ENCODE assay signal across 11 mouse cellular contexts in the genomic region with DNA sequence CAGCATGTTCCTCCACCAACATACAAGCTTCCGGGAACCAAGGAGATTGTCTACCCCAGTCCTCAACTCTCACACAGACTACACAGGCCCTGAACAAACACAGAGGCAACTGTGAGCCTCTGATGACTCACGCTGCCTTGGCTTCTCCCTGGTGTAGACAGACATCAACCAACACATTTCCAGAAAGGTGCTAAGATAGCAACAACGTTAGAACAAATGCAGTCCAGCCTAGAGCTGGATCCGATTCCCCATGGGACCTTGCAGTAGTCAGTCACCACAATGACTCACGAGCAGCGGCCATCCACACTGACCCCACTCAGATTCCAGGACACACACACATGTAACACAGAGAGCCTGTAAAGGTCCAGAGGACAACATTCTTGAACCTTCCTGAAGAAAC. TPM values are rescaled to one million over a fixed set of nuclear protein-coding genes. Genes with fewer than 3 reads are reported as not detected.
DNase-seq lines count a peak whose midpoint lies in the region; ATAC-seq lines count a peak whose summit lies in the region.
"Had no signal": no experiment of that assay in that cellular context is flagged by ENCODE, and none has a peak within 500 bp of the region (broad histone marks: within the 10 kb centered on the region; RNA-seq: fewer than 3 reads in every experiment).

No protein-coding gene starts in this region.

- peak; percentile 23 for DNase-seq in adrenal gland, adult 8-10 months
- no peak for DNase-seq in adrenal gland, postnatal 10 days
- peak; percentile 54 for DNase-seq in urinary bladder, postnatal 14 days (ENCODE audit: low spot score)
- DNase-seq in urinary bladder, postnatal 10 days (ENCODE audit: low spot score) = no peak
- DNase-seq in heart, postnatal 36 days = peak; percentile 22 to 43
- no peak for DNase-seq in cerebellum, postnatal 14 days
- no peak for DNase-seq in urinary bladder, postnatal 25 days (ENCODE audit: low spot score)
- DNase-seq: B cell, adult 2 months; cerebellum, adult 11 months had no signal

- intact Hi-C loops in heart, postnatal 36 days (cut with DNase I) = no loop called here

- no peak for ATAC-seq in megakaryocyte, adult 5-6 weeks (ENCODE audit: poor library complexity, severe bottlenecking)
- ATAC-seq: inflammation-experienced regulatory T-cells, adult 6 months had no signal

RNA-seq across cellular contexts. Expression of a gene that starts 42.5 kb away (rescaled TPM):
- 10 to 100 TPM; 16.5 to 69.9 (median 38.8) TPM for total RNA-seq in adrenal gland, adult 8-10 months (2022)
- total RNA-seq in adrenal gland, postnatal 10 days (2021) = 10 to 100 TPM; 19.1 to 22.4 TPM
- total RNA-seq in heart, postnatal 36 days (2021) = 10 to 100 TPM; 14.3 to 16.6 TPM
- 0.09 TPM in 1 of 2 replicates, not detected in the other for total RNA-seq in megakaryocyte, adult 5-6 weeks (2015)
- total RNA-seq in megakaryocyte, adult 5-6 weeks (2017) = not detected in 2 replicates

Comparison
In these comparisons a context has a peak if more than half of its experiments do, and no peak if none do; other contexts are left out.
1. DNase-seq: peak in adrenal gland, adult 8-10 months (single experiment), urinary bladder, postnatal 14 days (single experiment) and heart, postnatal 36 days (2 of 2); none in adrenal gland, postnatal 10 days (single experiment), urinary bladder, postnatal 10 days (single experiment), cerebellum, postnatal 14 days (0 of 2) and urinary bladder, postnatal 25 days (single experiment).
2. RNA of a gene that starts 42.5 kb away (total RNA-seq): 16.5 to 69.9 TPM in adrenal gland, adult 8-10 months, 19.1 to 22.4 TPM in adrenal gland, postnatal 10 days and 14.3 to 16.6 TPM in heart, postnatal 36 days; 0.09 TPM in megakaryocyte, adult 5-6 weeks; every median in the first group is over 10 times any median in the second.